Mouse (Mus musculus) testis, adult 2 months (tissue): ENCODE data around the gene Zfp740. TPM values are rescaled to one million over a fixed set of nuclear protein-coding genes. Genes with fewer than 3 reads are reported as not detected.
A peak's percentile ranks its signal among the peaks of the same experiment; 100 is the strongest.

Source experiments
- H3K27ac ChIP-seq: fragments of 200-500 bp; 2 replicates; pipeline ENCODE4 v1.5.1; 2012; ENCODE audit warnings: low read depth, low read length; ENCODE audit not compliant: control insufficient read depth, insufficient read depth
- H3K27me3 ChIP-seq: fragments of 200-500 bp; 2 replicates; pipeline ENCODE4 v1.6.1; 2012; ENCODE audit warnings: mild to moderate bottlenecking, low read length, moderate library complexity; ENCODE audit not compliant: control insufficient read depth, insufficient read depth
- H3K36me3 ChIP-seq: fragments of 200-500 bp; 2 replicates; pipeline ENCODE4 v1.6.1; 2012; ENCODE audit warnings: mild to moderate bottlenecking, low read length; ENCODE audit not compliant: control insufficient read depth, insufficient read depth
- H3K4me1 ChIP-seq: fragments of 200-500 bp; 2 replicates; pipeline ENCODE4 v1.6.1; 2012; ENCODE audit warnings: low read length; ENCODE audit not compliant: control insufficient read depth, insufficient read depth
- H3K4me3 ChIP-seq: fragments of 200-500 bp; 2 replicates; pipeline ENCODE4 v1.5.1; 2012; ENCODE audit warnings: low read depth, mild to moderate bottlenecking, low read length, moderate library complexity, mixed read lengths; ENCODE audit not compliant: control insufficient read depth
- CTCF ChIP-seq: fragments of 200-500 bp; IDR thresholded peaks from 2 replicates; pipeline ENCODE4 v1.5.1; 2012; ENCODE audit warnings: low read depth, mild to moderate bottlenecking, inconsistent platforms, low read length, moderate library complexity; ENCODE audit not compliant: control insufficient read depth, insufficient read depth, insufficient replicate concordance
- POLR2A ChIP-seq: fragments of 200-500 bp; IDR thresholded peaks from 2 replicates; pipeline ENCODE4 v1.6.1; 2012; ENCODE audit warnings: low read depth, mild to moderate bottlenecking, inconsistent platforms, low read length, moderate library complexity; ENCODE audit not compliant: control insufficient read depth
- polyA plus RNA-seq: library from polyadenylated mRNA; depleted of rRNA; stranded (reverse); fragments of >200 nt; gene quantifications from 2 replicates; pipeline ENCODE4 v1.2.3, GENCODE M21; 2012

Gene Zfp740
- polyA plus RNA-seq, 1 experiment, result 11.3 TPM

DNA sequence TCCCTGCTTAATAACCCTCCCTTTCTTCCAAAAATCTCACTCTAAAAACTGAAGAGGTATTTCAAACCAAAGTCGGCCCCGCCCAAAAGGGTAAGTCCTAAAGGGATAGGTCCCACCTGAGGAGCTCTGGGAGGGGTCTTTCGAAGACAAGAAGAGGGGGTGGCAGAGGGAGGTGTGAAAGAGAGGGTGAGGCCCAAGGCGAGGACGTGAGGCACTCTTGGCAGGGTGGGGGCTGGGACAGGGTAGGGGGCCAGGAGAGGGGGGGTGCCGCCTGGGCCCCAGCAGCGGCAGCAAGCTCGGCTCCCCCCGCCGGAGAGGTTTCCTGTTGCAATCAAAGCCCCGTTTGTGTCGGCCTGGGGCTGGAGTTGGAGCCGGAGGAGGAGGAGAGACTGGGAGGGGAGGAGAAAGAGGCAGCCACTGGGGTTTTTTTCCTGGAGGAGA is 46.2 kb downstream of the Zfp740 start:
- Histone ChIP-seq H3K4me3 (no peak overlapping the region), H3K36me3 (no peaks in the 10 kb centered on the region), H3K27ac (no peak overlapping the region), H3K4me1 (peaks cover 18% of the 10 kb centered on the region), H3K27me3 (no peaks in the 10 kb centered on the region; the same call in 1 of the 2 replicates)
- no peak for TF ChIP-seq POLR2A
- no peak for TF ChIP-seq CTCF

DNA sequence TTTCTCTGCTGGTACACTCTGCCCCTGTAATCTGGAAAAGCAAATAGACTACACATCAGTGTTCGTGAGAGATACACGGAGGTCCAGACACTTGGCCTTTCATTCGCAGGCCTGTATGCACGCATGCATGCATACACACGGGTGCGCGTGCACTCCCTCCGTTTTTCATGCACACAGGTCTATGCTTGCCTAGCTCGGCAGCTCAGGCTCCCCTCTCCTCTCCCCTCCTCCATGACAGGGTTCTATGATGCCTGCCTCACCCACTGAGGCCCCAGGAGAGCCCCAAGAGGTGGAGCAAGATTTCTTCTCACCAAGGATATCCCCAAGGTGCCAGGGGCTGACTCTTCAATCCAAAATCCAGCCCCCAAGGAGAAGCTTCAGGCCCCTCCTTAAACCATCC is 46.9 kb downstream of the Zfp740 start:
- H3K4me1 ChIP-seq, result peaks cover 18% of the 10 kb centered on the region

DNA sequence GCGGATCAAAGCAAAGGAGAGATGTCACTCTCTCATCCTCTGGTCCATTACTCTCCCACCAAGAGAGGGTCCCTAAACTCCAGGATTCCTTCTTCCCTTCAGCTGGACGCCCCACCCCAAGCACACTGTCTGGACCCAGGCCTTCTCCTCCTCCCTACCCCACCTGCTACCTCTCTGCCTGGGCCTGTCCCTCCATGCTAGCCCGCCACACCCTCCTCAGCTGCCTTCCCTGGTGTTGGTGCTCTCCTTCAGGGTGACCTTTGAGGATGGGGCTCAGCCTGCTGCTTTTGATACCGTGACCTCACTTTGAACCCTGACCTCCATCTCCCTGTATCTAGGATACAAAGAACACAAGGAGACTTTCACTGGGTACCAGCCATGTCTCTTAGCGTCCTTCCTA is 47.5 kb downstream of the Zfp740 start:
- H3K27ac ChIP-seq, result no peak overlapping the region
- TF ChIP-seq POLR2A (no peak), CTCF (no peak)
- no peaks in the 10 kb centered on the region for H3K36me3 ChIP-seq
- peaks cover 18% of the 10 kb centered on the region for H3K4me1 ChIP-seq
- H3K27me3 ChIP-seq, result no peaks in the 10 kb centered on the region; the same call in 1 of the 2 replicates
- H3K4me3 ChIP-seq, result no peak overlapping the region

More for the DNA sequence above, 46.9 kb downstream of the Zfp740 start:
- Histone ChIP-seq H3K27me3 (no peaks in the 10 kb centered on the region; the same call in 1 of the 2 replicates), H3K27ac (no peak overlapping the region), H3K4me3 (no peak overlapping the region), H3K36me3 (no peaks in the 10 kb centered on the region)
- TF ChIP-seq POLR2A, result no peak
- no peak for TF ChIP-seq CTCF

DNA sequence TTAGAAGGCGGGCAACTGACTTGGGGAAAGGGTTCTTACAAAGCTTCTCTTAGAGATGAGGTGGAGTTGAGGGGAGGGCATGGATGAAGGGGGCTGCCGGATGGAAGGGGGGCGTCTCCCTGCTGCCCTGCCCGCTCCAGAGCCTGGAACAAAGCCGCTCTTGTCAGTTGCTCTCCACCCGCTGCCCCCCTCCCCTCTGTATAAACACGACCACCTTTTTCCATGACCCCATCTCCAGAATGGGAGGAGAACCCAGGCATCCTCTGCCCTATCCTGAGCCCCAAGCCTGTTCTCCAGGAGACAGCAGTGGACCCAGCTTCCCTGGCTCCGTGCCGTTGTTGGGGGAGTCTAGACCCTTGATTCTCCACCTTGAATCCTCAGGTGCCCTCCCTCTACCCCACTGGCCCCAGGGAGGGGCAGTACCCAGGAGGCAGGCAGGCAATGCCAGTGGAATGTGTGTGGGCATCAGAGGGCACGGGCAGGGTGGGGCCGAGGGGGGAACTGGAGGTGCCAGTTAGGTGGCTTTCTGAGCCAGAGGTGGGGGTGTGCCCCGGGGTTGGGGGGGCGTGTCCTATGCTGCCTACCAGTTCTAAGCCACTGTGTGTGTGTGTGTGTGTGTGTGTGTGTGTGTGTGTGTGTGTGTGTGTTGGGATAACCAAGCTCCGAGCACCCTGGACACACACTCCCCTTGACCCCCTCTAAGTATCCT is 52.7 kb downstream of the Zfp740 start:
- Histone ChIP-seq H3K4me1 (peaks cover 13% of the 10 kb centered on the region), H3K27ac (no peak overlapping the region), H3K4me3 (no peak overlapping the region), H3K27me3 (no peaks in the 10 kb centered on the region), H3K36me3 (no peaks in the 10 kb centered on the region)
- TF ChIP-seq CTCF (no peak), POLR2A (no peak)

DNA sequence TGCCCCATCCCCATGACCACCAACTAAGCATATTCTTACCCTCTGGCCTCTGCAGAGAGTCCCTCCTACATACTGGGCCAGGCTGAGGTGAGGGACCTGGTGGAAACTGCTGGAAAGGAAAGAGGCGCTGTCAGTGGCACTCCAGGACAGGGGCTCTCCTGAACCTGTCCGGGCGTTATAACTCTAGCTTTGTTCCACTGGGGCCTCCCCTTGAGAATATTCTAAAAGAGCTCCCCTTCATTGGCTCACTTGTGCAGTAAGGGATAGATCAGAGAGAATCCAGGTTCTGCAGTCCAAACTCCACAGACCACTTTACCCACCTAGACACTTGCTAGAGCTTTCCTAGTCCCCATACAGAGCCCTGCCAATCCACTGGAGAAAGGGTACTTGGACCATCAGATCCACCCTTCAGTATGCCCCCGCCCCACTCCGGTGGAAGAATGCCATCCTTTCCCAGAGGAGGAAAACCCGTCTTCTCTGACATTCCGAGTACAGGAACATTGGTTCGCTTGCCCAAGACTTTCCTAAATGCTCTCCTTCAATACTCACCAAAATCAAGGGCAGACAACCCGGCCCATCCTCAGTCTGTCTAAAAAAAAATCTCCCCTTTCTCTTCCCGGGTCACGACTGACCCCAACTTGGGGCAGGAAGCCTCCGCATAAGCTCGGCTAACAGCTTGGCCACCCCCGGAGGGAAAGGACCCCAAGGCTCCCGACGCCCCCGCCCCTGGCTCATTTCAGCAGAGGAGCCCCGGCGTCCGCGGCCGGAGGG is 53.6 kb downstream of the Zfp740 start:
- H3K27ac ChIP-seq, result peak overlapping the region; percentile 7; the same call in 1 of the 2 replicates
- peaks cover 13% of the 10 kb centered on the region for H3K4me1 ChIP-seq
- H3K27me3 ChIP-seq, result no peaks in the 10 kb centered on the region
- no peak for TF ChIP-seq POLR2A
- TF ChIP-seq CTCF, result no peak
- no peaks in the 10 kb centered on the region for H3K36me3 ChIP-seq
- peak overlapping the region; percentile 74 for H3K4me3 ChIP-seq

DNA sequence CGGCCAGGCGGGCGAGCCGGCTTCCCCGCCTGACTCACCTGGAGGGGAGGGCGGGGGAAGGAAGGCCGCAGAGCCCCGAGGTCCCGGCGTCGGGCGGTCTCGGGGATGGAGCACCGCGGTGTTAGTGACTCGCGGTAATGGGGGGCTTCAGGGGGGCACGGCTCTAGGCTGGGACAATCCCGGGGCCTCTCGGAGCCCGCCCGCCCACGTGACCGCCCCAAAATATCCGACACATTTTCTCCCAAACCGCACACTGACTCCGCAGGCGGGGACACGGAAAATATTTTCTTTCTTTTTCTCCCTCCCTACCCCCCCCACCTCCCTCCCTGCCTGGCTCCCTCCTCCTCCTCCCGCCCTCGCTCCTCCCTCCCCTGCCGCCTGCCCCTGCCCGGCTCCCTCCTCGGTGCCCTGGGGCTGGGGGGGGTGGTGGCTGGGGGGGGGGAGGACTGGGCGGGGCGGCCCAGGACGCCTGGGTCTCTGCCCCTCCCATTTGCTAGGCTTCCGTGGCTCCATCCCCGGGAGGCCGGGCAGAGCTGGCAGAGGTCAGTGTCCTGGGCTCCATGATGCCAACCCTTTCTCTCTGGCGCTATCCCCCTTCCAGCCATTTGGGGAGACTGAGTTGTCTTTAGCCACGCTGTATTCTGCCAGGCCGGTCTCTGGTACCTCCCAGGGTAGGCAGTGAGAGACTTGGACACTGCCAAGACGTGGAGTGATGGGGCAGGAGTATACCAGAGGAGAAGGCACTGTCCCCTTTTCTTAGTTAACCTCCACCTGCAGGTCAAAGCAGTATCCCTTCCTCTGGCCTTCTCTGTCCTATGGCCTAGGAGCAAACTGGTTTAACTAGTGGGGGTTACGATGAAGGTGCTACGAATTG is 54.4 kb downstream of the Zfp740 start, which contains the start of gene Rarg:
TSS of gene Rarg (minus strand) at position 316 of the 874 bp plus-strand sequence.
- peak within 1 kb of the TSS; percentile 74 for H3K4me3 ChIP-seq
- no peaks in the 10 kb centered on the region for H3K27me3 ChIP-seq
- H3K36me3 ChIP-seq, result no peaks in the 10 kb centered on the region
- TF ChIP-seq POLR2A (no peak), CTCF (no peak)
- peak within 1 kb of the TSS; percentile 7 for H3K27ac ChIP-seq
- peaks cover 13% of the 10 kb centered on the region for H3K4me1 ChIP-seq

DNA sequence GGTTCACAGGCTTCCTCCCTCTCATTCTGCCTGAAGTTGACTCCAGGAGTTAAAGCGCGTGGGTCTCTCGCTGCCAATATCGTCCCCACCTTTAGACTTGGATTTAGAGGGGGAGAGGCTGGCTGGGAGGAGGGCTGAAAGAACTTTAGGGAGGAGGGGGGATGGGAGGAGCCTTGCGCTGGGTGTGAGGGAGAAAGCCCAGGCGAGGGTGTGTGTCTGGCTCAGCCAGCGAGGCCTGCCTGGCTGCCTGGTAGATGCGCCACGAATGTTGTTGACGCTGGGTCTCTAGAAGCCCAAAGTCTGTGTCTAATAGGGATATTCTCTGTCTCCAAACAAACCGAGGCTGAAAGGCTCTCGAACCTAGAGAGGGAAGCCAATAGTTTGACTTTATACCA is 55.0 kb downstream of the Zfp740 start:
- TF ChIP-seq CTCF, result no peak
- TF ChIP-seq POLR2A, result no peak
- H3K4me3 ChIP-seq, result no peak overlapping the region
- no peak overlapping the region for H3K27ac ChIP-seq
- H3K36me3 ChIP-seq, result no peaks in the 10 kb centered on the region
- peaks cover 13% of the 10 kb centered on the region for H3K4me1 ChIP-seq
- H3K27me3 ChIP-seq, result no peaks in the 10 kb centered on the region
